Comparison of ENCODE assay signal across 8 mouse cellular contexts in genomic region chr14:61438171-61438945, GRCm38 (mm10). TPM values are rescaled to one million over a fixed set of nuclear protein-coding genes. Genes with fewer than 3 reads are reported as not detected.
DNase-seq lines count a peak whose midpoint lies in the region; ATAC-seq lines count a peak whose summit lies in the region.

No protein-coding gene starts in this region.

- peak overlapping the region; percentile 90 for H3K4me3 ChIP-seq in heart, embryonic 16.5 days (ENCODE audit: low read length)
- peak overlapping the region; percentile 90 for H3K4me3 ChIP-seq in lung, embryonic 16.5 days (ENCODE audit: low read length)

- H3K36me3 ChIP-seq in heart, embryonic 16.5 days (ENCODE audit: control insufficient read depth, insufficient read depth): no peaks in the 10 kb centered on the region
- H3K36me3 ChIP-seq in lung, embryonic 16.5 days (ENCODE audit: control insufficient read depth, insufficient read depth, low read length): no peaks in the 10 kb centered on the region

- no peaks in the 10 kb centered on the region for H3K9me3 ChIP-seq in heart, embryonic 16.5 days (replicated peaks; ENCODE audit: control insufficient read depth, low read length)
- H3K9me3 ChIP-seq in lung, embryonic 16.5 days (ENCODE audit: control insufficient read depth, low read length): no peaks in the 10 kb centered on the region

- H3K9ac ChIP-seq in heart, embryonic 16.5 days (ENCODE audit: low read length): peak overlapping the region; percentile 93
- peak overlapping the region; percentile 8; the same call in 1 of the 2 replicates for H3K9ac ChIP-seq in lung, embryonic 16.5 days (ENCODE audit: low read length)

- H3K27me3 ChIP-seq in heart, embryonic 16.5 days (ENCODE audit: control insufficient read depth, insufficient read depth, low read length): no peaks in the 10 kb centered on the region
- H3K27me3 ChIP-seq in lung, embryonic 16.5 days (ENCODE audit: control insufficient read depth, insufficient read depth, low read depth, low read length): no peaks in the 10 kb centered on the region

- WGBS in heart, embryonic 16.5 days: 17% methylated on average over 3 of the region's 3 CpGs
- WGBS in lung, embryonic 16.5 days: 6% methylated on average over 3 of the region's 3 CpGs

- peaks cover 8% of the 10 kb centered on the region for H3K4me1 ChIP-seq in heart, embryonic 16.5 days (ENCODE audit: control insufficient read depth, insufficient read depth, low read length)
- H3K4me1 ChIP-seq in lung, embryonic 16.5 days (replicated peaks; ENCODE audit: control insufficient read depth, insufficient read depth, low read length): peaks cover 6% of the 10 kb centered on the region

- DNase-seq in heart, adult 18-20 months: peak; percentile 19 to 25
- DNase-seq in heart, postnatal 36 days: no peak
- DNase-seq in adipocyte (ENCODE audit: low spot score): peak; percentile 55
- no peak for DNase-seq in right cerebral cortex, postnatal 14 days
- no peak for DNase-seq in testis, postnatal 14 days (ENCODE audit: low spot score)
- DNase-seq in right cerebral cortex, adult 18-20 months: no peak

- ATAC-seq in heart, embryonic 16.5 days (replicated peaks; ENCODE audit: extremely low read depth, insufficient read depth, low FRiP score): no peak
- ATAC-seq in lung, embryonic 16.5 days (ENCODE audit: low read depth): no peak

- peak overlapping the region; percentile 78 for H3K4me2 ChIP-seq in heart, embryonic 16.5 days (ENCODE audit: low read depth, low read length)
- H3K4me2 ChIP-seq in lung, embryonic 16.5 days (ENCODE audit: low read depth, low read length): peak overlapping the region; percentile 81

- peak overlapping the region; percentile 96 for H3K27ac ChIP-seq in heart, embryonic 16.5 days (ENCODE audit: low read length)
- no peak overlapping the region for H3K27ac ChIP-seq in lung, embryonic 16.5 days (ENCODE audit: low read length)

- intact Hi-C loops in heart, postnatal 36 days (cut with DNase I): loop anchor here (2.0 to 5.0 kb wide), 4 partner anchors 41 to 119 kb away; partner anchors contain the start of gene Spryd7

RNA-seq across cellular contexts. Expression of gene Kpna3, which starts 1.3 kb away (rescaled TPM):
- total RNA-seq in heart, adult 18-20 months (2021): 10 to 100 TPM; 56.1 to 59.5 TPM
- total RNA-seq in heart, postnatal 36 days (2021): 10 to 100 TPM; 52.1 to 53.3 TPM
- polyA plus RNA-seq in heart, embryonic 16.5 days (2015; fragmentation: Nextera tagmentation; extraction: Ambion mirVana): 32.3 and 35.3 TPM in 2 replicates
- polyA plus RNA-seq in lung, embryonic 16.5 days (2015; fragmentation: Nextera tagmentation; extraction: Ambion mirVana): 37.8 and 41.1 TPM in 2 replicates

Comparison
In these comparisons a context has a peak if more than half of its experiments do, and no peak if none do; other contexts are left out.
1. DNase-seq: peak in heart, adult 18-20 months (2 of 2) and adipocyte (single experiment); none in heart, postnatal 36 days (0 of 2), right cerebral cortex, postnatal 14 days (single experiment), testis, postnatal 14 days (single experiment) and right cerebral cortex, adult 18-20 months (single experiment).